Mouse (Mus musculus) left cerebral cortex, postnatal 36 days (tissue): ENCODE results near the gene Sh3bp5l. TPM values are rescaled to one million over a fixed set of nuclear protein-coding genes. Genes with fewer than 3 reads are reported as not detected.
"Not testable (repeated sequence)": the region's sequence is repeated elsewhere in the genome, so short reads cannot be mapped to it uniquely, and the experiment has no call there.

Source experiments
- DNase-seq, 2 experiments: peaks; one replicate each; pipeline ENCODE4 v3.0.0; 2021 to 2022; ENCODE audit warnings: low spot score in 2 of 2, mixed read lengths in 1 of 2
- intact Hi-C: fragments of 180-260 bp; cut with DNase I; formaldehyde crosslinking; loops from one replicate; pipeline ENCODE4 v1.15.1; 2025
- total RNA-seq, 2 experiments: library from RNA; stranded (reverse); gene quantifications; 2 replicates each; pipeline ENCODE4 v1.2.3; 2021

Gene Sh3bp5l
- total RNA-seq, result 10 to 100 TPM; 53.6 to 57.8 TPM

DNA sequence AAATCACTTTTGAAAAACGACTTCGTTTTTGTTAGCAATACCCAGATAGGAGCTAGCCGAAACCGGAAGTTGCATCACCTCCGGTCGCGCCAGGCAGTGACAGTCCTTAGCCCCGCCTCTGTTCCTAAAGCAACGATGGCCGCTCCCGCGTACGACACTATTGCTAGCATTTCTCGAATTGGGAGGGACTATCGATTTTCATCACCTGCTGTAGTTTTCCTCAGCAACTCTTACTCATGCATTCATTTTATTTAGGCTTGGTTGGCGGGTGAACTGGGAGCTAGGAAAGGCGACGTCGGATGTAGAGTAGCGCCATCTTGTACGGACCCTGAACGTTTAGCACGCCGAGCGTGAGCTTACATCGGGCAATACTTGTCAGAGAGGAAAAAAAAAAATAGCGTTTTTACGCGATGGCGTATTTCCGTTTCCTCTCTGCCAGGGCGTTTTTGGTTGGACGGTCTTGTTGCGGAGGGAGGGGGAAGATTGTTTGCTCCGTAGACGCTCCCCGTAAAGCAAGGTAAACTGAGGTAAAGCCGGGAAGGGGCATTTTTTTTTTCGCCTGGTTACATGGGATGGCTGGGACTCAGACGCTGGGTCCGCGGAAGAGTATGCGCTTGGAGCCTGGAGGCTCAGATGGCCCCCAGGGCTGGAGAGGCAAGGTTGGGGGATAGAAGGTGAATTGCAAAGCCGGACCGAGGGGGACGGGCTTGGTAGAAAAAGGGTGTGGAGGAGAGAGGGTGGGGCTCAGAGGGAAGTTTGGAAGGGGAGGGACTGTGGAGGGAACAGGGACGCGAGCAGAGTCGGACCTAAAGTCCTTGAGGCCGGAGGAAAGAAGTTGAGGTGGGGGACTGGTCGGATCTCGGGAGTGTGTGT, at the start of gene Sh3bp5l, which contains the start of gene Zfp672:
Gene Sh3bp5l (plus strand): TSS at position 449 of the 873 bp plus-strand sequence.
Gene Zfp672 (minus strand): TSS at position 64 of the 873 bp plus-strand sequence.
- intact Hi-C loops, result loop anchor here (5.0 kb wide), 1 partner anchor 153 kb away; no protein-coding TSS in a partner anchor
- peak; percentile 91 to 94 for DNase-seq

DNA sequence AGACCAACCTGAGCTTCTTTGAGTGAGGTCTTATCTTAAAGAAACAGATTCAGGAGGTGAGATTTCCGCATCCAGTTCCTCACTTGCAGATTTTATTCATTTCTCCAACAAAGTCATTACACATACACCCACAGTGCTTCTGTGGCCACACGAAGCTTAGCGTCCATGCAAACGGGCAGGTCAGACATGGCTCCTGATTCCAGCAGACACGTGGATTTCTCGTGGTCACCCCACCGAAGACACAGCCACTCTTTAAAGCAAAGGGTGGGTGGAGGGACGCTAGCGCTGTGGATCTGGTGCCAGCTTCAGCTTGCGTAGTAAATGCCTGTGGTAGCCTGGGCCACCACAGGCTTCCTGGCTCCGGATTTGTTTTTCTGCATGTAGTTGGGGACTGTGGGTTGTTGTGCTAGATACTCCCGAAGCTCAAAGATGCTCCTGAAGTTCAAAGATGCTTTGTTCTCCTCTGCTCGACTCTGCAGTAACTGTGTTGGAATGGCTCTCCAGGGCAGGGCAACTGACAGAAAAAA, 48.5 kb upstream of the Sh3bp5l start:
- intact Hi-C loops, result no loop called here
- DNase-seq, result no peak

DNA sequence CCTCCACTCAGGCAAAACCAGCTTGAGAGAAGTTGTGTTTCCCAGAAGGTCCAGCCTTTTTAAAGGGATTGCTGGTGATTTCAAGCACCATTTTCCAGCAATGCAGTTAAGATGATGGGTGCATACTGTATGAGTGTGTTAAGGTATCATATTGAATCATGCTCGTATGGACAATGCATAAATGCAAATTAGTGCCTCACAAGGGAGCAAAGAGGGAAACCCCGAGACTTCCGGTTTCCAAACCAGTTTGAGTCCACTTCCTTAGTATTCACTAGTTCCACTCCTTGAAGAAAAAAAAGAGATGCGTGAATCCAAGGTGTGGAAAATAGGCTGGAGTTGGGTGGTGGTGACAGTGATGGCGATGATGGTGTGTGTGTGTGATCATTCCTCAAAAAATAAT, 48.0 kb upstream of the Sh3bp5l start:
- intact Hi-C loops, result no loop called here
- DNase-seq, result no peak

DNA sequence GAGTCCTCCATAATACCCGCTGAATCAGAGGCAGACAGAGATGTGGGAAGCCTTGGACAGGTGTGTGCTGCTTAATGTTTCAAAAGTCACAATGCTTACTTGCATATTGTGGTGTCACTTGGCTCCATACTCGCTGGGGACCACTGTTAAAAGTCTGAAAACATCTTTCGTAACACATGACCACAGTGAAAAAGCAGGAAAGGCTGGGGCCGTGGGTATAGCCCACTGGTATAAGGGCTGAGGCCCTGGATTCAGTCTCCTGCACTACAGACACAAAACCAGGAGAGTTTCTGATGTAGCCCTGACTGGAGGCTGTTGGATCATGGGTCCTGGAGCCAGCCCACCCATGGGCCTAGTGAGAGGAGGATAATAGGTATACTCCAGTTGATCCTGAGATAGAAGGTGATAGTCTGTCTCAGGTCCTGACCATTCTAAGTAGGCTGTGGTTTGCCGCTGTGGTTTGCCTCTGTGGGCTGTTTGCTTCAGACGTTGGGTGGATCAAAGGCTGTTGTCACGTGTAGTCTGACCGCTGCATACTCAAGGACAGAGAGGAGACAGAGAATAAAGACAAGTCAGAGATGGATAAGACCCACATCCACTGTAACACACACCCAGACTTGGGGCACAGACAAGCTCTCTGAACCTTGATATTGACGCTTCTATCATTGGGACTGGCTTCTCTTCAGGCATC, 40.4 kb upstream of the Sh3bp5l start:
- intact Hi-C loops, result loop anchor here (5.0 kb wide), 1 partner anchor 53 kb away; no protein-coding TSS in a partner anchor
- DNase-seq, result no peak

DNA sequence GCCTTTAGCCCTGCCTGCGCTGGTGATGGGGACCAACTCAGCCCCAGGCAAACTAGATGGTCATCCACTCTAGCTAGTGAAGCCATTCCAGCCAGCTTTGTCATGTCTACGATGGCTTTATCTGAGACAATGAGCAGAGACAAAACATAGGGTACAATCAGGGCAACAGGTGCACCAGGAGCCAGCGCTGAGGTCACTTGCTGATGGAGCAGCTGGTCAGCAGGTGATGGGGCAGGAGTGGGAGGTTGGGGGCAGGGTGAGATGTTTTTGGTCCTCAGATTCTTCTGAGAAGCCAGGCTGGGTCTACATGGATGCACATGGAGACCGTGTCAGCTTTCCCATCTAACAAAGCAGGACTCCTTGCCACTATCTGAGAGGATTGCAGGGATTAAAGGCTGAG, 39.7 kb upstream of the Sh3bp5l start:
- intact Hi-C loops, result loop anchor here (5.0 kb wide), 1 partner anchor 54 kb away; no protein-coding TSS in a partner anchor
- no peak for DNase-seq

DNA sequence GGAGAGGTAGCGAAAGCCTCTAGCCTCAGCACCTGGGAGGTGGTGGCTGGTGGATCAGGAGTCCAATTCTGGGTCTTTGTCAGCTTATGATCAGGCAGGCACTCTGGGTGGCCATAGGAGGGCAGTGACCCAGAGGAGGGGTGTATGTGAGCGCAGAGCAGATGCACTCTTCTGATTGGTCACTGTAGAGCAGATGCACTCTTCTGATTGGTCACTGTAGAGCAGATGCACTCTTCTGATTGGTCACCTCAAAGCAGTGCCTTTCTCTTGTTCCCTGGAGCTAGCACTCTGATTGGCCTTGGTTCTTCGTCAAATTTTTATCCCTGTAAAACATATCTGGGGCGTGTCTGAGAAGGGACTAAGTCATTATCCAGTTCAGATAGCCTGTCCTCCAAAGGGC, 37.7 kb upstream of the Sh3bp5l start:
- intact Hi-C loops, result loop anchor here (5.0 kb wide), 1 partner anchor 55 kb away; no protein-coding TSS in a partner anchor
- DNase-seq, result no peak

DNA sequence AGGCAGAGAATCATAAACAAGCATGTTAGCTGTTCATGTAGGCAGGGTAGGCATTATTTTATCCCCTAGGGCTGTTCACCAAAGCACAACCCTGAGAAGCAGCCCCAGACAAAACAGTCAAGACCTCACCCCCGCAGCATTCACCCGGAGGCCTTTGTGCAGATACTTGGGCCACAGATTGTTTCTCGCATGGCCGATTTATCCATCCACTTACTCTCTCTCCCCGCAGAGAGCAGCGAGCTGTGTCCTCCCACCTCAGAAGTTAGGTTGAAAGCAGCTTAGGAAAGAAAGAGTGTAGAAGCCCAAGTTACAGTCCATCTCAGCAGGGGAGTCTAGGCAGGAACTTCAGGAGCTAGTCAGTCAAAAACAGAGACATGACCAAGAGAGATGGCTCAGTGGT, 33.1 kb upstream of the Sh3bp5l start:
- intact Hi-C loops, result no loop called here
- no peak for DNase-seq

DNA sequence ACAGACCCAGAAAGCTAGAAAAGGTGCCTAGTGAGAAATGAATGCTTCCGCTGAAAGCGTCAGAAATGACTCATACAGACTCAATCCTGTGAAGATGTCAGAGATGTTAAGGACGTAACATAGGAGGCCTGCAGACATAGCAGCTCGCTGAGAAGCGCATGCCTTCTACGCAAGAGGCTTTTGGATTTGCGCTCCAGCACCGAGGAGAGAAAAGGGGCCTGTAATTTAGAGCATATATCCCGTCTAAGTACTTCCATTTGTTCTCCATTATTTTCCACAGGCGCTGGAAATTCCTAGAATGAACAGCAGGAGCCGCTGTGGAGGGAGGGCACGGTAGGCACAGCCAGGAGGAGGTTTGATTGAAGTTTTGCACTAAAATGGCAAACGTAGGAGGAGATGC, 29.5 kb upstream of the Sh3bp5l start:
- intact Hi-C loops, result loop anchor here (5.0 to 10.0 kb wide), 3 partner anchors 129 to 346 kb away; partner anchors contain the start of genes Cnot8 and Mrpl22
- peak; percentile 66 to 75 for DNase-seq

DNA sequence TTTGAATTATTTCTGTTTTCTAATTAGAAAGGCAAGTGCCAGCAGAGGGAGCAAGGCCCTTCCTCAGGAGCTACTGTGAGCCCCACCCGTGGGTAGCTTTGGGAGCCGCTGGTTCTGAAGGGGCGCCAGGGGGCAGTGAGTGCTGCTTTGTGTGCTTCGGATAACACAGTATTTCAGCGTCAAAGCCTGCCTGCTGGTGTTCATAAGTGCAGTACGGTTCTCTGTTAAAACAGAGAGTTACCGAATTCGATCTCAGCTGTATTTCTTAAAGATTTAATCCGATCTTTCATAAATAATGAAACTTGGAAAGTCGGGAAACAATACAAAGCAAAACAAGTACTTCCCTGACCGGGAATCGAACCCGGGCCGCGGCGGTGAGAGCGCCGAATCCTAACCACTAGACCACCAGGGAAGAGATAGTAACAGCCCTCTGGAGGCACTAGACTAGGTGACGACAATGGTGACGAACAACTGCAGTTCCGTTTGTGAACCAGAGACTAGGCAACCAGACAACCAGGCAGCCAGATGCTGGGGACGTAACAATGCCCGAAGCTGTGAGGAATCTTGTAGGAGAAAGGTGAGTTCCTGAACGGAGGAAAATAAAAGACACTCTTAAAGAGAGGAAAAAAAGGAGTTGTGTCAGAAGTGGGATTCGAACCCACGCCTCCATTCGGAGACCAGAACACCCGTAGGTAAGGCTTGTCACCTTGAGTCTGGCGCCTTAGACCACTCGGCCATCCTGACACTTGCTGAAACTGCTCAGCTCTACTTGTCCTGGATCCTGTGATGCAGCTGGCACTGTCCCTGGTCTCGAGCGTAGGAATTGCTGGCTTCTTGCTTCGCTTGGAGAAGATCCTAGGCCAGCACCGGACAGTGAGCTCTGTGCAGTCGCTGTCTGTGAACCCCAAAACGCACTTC, 28.4 kb upstream of the Sh3bp5l start:
- intact Hi-C loops, result loop anchor here (5.0 to 10.0 kb wide), 3 partner anchors 130 to 347 kb away; partner anchors contain the start of genes Cnot8 and Mrpl22
- DNase-seq, result peak; percentile 99 to 100

DNA sequence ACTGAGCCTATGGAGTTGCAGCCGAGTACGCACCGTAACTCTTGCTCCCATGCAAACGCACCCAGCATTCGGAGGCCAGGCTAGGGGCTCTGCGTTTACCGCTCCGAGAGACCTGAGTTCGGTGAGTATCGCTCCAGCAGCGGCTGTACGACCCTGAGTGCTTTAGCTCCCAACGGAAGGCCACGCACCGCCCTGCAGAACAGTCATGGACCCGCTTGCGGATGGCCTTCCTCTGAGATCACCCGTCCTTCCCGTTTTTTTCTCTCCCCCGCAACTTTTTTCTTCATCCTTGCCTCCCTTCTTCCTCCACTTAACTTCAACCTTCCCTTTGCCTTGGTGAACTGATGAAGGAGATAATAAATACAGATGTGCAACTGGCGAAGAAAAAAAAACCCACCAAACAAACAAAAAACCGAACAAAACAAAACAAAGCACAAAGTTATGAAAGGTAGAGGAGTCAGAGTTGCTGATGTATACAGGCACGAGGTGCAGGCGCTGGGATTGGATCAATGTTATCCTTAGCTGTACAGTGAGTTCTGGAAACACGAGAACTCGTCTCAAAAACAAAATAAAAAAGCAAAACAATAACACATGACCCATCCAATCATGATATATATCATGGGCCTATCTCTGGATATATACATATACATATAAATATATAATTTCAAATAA, 27.6 kb upstream of the Sh3bp5l start:
- DNase-seq, result no peak
- intact Hi-C loops, result loop anchor here (5.0 to 10.0 kb wide), 3 partner anchors 131 to 348 kb away; partner anchors contain the start of genes Cnot8 and Mrpl22

DNA sequence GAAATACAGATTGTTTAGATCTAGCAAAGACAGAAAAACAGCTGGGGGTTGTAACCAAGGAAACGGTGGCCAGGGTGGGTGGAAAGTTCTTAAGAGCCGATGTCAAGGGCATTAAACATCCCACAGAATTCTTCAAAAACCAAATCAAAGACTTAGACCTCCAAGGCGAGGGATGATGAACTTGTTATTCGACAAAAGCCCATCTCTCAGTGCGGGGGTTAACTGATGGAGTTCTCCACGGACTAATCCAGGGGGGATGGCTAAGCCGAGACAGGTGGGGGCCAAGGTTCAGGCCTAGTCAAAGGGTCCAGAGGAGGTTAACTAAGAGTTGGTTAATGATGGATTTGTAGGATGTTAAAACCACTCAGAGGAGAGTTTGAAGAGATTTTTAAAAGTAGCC, 26.9 kb upstream of the Sh3bp5l start:
- no peak for DNase-seq
- intact Hi-C loops, result loop anchor here (5.0 to 10.0 kb wide), 3 partner anchors 131 to 349 kb away; partner anchors contain the start of genes Cnot8 and Mrpl22

DNA sequence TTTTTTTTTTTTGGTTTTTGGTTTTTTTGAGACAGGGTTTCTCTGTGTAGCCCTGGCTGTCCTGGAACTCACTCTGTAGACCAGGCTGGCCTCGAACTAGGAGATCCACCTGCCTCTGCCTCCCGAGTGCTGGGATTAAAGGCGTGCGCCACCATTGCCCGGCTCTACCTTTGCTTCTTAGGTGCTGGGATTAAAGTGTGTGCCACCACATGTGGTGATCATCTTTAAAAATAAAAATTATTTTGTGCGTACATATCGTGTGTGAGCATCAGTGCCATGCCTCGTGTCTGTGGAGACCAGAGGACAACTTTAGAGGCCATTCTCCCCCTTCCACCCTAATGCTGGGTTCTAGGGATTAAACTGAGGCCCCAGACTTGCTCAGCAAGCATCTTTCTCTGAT, 25.2 kb upstream of the Sh3bp5l start:
- intact Hi-C loops, result loop anchor here (10.0 kb wide), 2 partner anchors 200 to 350 kb away; partner anchors contain the start of gene Cnot8
- not testable (repeated sequence) for DNase-seq

DNA sequence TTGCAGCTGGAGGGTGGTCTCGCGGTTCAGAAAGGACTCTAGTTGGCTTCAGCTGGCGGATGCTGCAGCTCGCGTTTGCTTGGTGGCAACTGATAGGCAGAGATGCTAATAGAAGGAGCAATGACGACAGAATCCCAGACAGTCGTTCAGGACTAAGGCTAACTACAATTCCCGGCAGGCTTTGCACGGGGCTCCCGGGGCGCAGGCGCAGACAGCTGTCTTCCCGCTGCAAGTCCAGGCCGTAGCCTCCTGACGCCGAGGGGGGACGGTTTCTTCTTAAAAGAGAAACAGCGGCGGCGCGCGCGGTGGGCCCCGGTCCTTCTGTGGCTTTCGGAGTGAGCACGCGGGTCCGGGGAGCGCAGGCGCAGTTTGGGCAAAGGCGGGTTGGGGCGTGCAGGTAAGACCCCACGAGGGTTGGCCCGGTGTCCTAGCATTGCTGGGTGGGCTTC, 23.6 kb upstream of the Sh3bp5l start, which contains the start of gene Zfp692:
Gene Zfp692 (plus strand): TSS at position 210 of the 449 bp plus-strand sequence.
- peak; percentile 97 for DNase-seq
- intact Hi-C loops, result loop anchor here (10.0 kb wide), 2 partner anchors 202 to 352 kb away; partner anchors contain the start of gene Cnot8

DNA sequence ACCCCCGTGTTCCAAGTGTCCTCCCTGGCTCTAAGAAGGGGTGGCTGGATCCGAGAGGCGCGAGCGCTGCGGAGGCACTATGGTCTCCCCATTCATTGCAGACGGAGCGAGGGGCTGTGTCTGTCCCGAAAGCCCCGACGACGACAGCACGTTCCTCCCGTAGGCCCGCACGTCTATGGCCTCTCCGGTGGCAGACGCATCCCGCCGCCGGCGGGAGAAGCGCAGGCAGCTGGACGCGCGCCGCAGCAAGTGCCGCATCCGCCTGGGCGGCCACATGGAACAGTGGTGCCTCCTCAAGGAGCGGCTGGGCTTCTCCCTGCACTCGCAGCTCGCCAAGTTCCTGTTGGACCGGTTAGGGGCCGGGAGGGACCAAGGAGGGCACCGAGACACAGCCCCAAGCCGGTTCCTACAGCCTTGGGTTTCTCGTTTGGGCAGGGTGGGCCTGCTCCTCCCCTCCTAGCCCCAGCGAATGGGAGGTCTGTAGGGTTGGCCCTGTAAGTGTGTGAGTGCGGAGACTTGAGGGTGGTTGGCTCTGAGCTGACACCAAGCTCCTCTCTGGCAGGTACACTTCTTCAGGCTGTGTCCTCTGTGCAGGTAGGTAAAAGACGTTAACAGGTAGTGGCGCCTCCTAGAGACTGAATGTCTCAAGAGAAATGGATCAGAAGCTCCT, 23.0 kb upstream of the Sh3bp5l start:
- intact Hi-C loops, result loop anchor here (10.0 kb wide), 2 partner anchors 203 to 353 kb away; partner anchors contain the start of gene Cnot8
- DNase-seq, result peak; percentile 62 to 65

DNA sequence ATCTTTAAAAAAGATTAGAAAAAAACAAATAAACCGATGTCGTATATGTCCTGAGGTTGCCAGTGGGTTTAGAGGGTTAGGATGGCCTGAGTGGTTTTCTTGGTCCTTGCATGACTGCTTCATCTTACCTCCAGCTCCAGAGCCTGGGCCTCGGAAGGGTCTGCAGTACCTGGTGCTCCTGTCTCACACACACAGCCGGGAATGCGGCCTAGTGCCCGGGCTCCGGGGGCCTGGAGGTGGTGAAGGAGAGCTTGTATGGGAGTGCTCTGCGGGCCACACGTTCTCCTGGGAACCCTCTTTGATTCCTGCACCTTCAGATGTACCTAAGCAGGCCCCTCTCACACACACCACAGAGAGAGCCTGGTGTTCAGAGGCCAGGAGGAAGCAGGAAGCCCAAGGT, 21.9 kb upstream of the Sh3bp5l start:
- no peak for DNase-seq

DNA sequence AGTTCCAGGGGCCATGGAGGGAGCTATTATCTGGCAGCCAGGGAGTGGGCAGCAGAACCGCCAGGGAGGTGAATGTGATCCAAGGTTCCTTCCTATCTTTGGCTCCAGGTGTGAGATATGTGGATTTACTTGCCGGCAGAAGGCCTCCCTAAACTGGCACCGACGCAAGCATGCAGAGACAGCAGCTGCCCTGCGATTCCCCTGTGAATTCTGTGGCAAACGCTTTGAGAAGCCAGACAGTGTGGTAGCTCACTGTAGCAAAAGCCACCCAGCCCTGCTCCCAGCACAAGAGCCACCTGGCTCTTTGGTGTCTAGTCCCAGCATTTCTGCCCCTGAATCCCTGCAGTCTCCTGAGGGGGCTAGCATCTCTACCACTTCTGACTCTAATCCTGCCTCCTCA, 16.5 kb upstream of the Sh3bp5l start:
- peak; percentile 22 to 28 for DNase-seq

More for the DNA sequence above, 21.9 kb upstream of the Sh3bp5l start:
- intact Hi-C loops, result loop anchor here (10.0 kb wide), 2 partner anchors 204 to 354 kb away; partner anchors contain the start of gene Cnot8

DNA sequence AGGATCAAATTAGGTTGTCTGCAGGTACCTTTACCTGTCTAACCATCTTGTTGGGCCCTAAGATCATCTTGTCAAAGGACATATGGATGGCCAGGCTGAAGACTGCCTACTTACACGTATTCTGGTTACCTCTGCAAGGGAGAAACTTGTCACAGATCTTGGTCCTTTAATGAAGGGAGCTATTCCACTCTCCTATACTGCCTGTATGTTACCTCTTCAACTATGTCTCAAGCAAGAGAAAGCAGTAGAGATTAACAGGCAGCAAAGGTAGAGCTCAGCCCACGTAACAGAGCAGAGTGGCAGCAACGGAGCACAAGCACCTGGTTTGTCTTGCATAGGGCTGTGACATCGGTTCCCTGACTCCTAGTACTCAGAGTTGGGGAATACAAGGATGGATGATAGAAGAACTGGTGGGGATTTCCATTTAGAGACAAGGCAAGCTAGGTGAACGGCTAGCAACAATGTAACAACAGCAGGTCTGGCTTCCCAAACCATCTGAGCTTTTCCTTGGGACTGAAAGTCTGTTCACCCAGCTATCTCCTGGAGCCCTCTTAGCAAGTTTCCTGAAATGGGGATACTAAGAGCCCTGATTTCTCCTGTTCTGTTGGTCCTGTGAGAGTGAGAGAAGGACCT, 14.9 kb upstream of the Sh3bp5l start:
- intact Hi-C loops, result no loop called here
- no peak for DNase-seq

More for the DNA sequence above, 16.5 kb upstream of the Sh3bp5l start:
- intact Hi-C loops, result no loop called here
